Mouse (Mus musculus): ENCODE measurements around the gene Vps11. TPM values are rescaled to one million over a fixed set of nuclear protein-coding genes. Genes with fewer than 3 reads are reported as not detected.

Gene Vps11
- polyA plus RNA-seq, 2 experiments: 9.7 to 11.5 TPM

DNA sequence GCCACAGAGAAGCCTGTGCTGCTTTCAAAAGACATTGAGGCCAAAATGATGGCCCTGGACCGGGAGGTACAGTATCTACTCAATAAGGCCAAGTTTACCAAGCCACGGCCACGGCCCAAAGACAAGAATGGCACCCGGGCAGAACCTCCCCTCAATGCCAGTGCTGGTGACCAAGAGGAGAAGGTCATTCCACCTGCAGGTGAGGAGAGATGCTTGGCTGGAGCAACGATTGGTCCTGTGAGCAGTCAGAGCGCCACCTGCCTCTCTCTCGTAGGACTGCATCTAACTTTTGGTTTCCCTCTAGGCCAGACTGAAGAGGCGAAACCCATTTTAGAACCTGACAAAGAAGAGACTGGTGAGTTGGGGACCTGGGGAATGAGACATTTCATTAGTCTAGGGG is 27.8 kb upstream of the Vps11 start:
- H3K27ac ChIP-seq: no peak overlapping the region
- 50% methylated on average over 8 of the region's 8 CpGs for WGBS (ENCODE audit: insufficient replicate concordance)
- ATAC-seq (ENCODE audit: insufficient read depth) (no peak), DNase-seq (ENCODE audit: low read depth in 3 of 3, low spot score in 3 of 3) (no peak)
- H3K4me1 ChIP-seq (replicated peaks; ENCODE audit: control insufficient read depth in 2 of 2, insufficient read depth in 2 of 2, low read length in 1 of 2): no peaks in the 10 kb centered on the region
- no peaks in the 10 kb centered on the region for H3K9me3 ChIP-seq (ENCODE audit: control insufficient read depth, low read length)
- H3K9ac ChIP-seq (replicated peaks): no peak overlapping the region
- no peak overlapping the region for H3K4me2 ChIP-seq (ENCODE audit: low read depth)
- H3K36me3 ChIP-seq (replicated peaks; ENCODE audit: control insufficient read depth, insufficient read depth, low read depth): peaks cover 38% of the 10 kb centered on the region
- H3K27me3 ChIP-seq (ENCODE audit: control insufficient read depth, insufficient read depth, low read length): no peaks in the 10 kb centered on the region
- no peak overlapping the region for H3K4me3 ChIP-seq (ENCODE audit: insufficient read depth in 1 of 2, low read depth in 2 of 2, low read length in 2 of 2)
- TF ChIP-seq EP300 (IDR thresholded peaks at IDR 0.05; ENCODE audit: low read depth) (no peak), CTCF (IDR thresholded peaks at IDR 0.05; ENCODE audit: low read depth) (peak; percentile 91)

GRCm38 (mm10) chr9:44387221-44387620 is 25.8 kb upstream of the Vps11 start:
- Histone ChIP-seq H3K27me3 (ENCODE audit: control insufficient read depth, insufficient read depth, low read length) (no peaks in the 10 kb centered on the region), H3K9me3 (ENCODE audit: control insufficient read depth, low read length) (no peaks in the 10 kb centered on the region), H3K36me3 (replicated peaks; ENCODE audit: control insufficient read depth, insufficient read depth, low read depth) (peaks cover 51% of the 10 kb centered on the region), H3K4me1 (replicated peaks; ENCODE audit: control insufficient read depth in 2 of 2, insufficient read depth in 2 of 2, low read length in 1 of 2) (no peaks in the 10 kb centered on the region), H3K4me2 (ENCODE audit: low read depth) (no peak overlapping the region), H3K27ac (no peak overlapping the region), H3K9ac (replicated peaks) (no peak overlapping the region), H3K4me3 (ENCODE audit: insufficient read depth in 1 of 2, low read depth in 2 of 2, low read length in 2 of 2) (no peak overlapping the region)
- WGBS (ENCODE audit: insufficient replicate concordance): 69% methylated on average over 3 of the region's 3 CpGs
- no peak for DNase-seq (ENCODE audit: low read depth in 3 of 3, low spot score in 3 of 3)
- ATAC-seq (ENCODE audit: insufficient read depth): no peak
- no peak for TF ChIP-seq CTCF (IDR thresholded peaks at IDR 0.05; ENCODE audit: low read depth)
- no peak for TF ChIP-seq EP300 (IDR thresholded peaks at IDR 0.05; ENCODE audit: low read depth)

- Histone ChIP-seq H3K27ac (no peak overlapping the region), H3K9ac (replicated peaks) (no peak overlapping the region), H3K27me3 (ENCODE audit: control insufficient read depth, insufficient read depth, low read length) (no peaks in the 10 kb centered on the region), H3K36me3 (replicated peaks; ENCODE audit: control insufficient read depth, insufficient read depth, low read depth) (peaks cover 61% of the 10 kb centered on the region), H3K4me3 (ENCODE audit: insufficient read depth in 1 of 2, low read depth in 2 of 2, low read length in 2 of 2) (no peak overlapping the region), H3K9me3 (ENCODE audit: control insufficient read depth, low read length) (no peaks in the 10 kb centered on the region), H3K4me2 (ENCODE audit: low read depth) (no peak overlapping the region), H3K4me1 (replicated peaks; ENCODE audit: control insufficient read depth in 2 of 2, insufficient read depth in 2 of 2, low read length in 1 of 2) (peaks cover 9 to 10% of the 10 kb centered on the region in 2 experiments)
- 88% methylated on average over 13 of the region's 13 CpGs for WGBS (ENCODE audit: insufficient replicate concordance)
- ATAC-seq (ENCODE audit: insufficient read depth) (no peak), DNase-seq (ENCODE audit: low read depth in 3 of 3, low spot score in 3 of 3) (no peak)
- TF ChIP-seq EP300 (IDR thresholded peaks at IDR 0.05; ENCODE audit: low read depth) (no peak), CTCF (IDR thresholded peaks at IDR 0.05; ENCODE audit: low read depth) (no peak)
Observed at GRCm38 (mm10) chr9:44384596-44384995, 23.1 kb upstream of the Vps11 start.

GRCm38 (mm10) chr9:44379862-44380261 is 18.4 kb upstream of the Vps11 start:
- Histone ChIP-seq H3K36me3 (replicated peaks; ENCODE audit: control insufficient read depth, insufficient read depth, low read depth) (peaks cover 32% of the 10 kb centered on the region), H3K9me3 (ENCODE audit: control insufficient read depth, low read length) (no peaks in the 10 kb centered on the region), H3K4me1 (replicated peaks; ENCODE audit: control insufficient read depth in 2 of 2, insufficient read depth in 2 of 2, low read length in 1 of 2) (peaks cover 15 to 18% of the 10 kb centered on the region in 2 experiments), H3K27me3 (ENCODE audit: control insufficient read depth, insufficient read depth, low read length) (no peaks in the 10 kb centered on the region), H3K4me3 (ENCODE audit: insufficient read depth in 1 of 2, low read depth in 2 of 2, low read length in 2 of 2) (peak overlapping the region; percentile 82 to 92), H3K27ac (peak overlapping the region; percentile 68), H3K4me2 (ENCODE audit: low read depth) (peak overlapping the region; percentile 99), H3K9ac (replicated peaks) (peak overlapping the region; percentile 90)
- DNase-seq (ENCODE audit: low read depth in 3 of 3, low spot score in 3 of 3) (no peak), ATAC-seq (ENCODE audit: insufficient read depth) (peak; percentile 11; the same call in 1 of the 2 replicates)
- 7% methylated on average over 15 of the region's 15 CpGs for WGBS (ENCODE audit: insufficient replicate concordance)
- TF ChIP-seq EP300 (IDR thresholded peaks at IDR 0.05; ENCODE audit: low read depth): no peak
- TF ChIP-seq CTCF (IDR thresholded peaks at IDR 0.05; ENCODE audit: low read depth): no peak

DNA sequence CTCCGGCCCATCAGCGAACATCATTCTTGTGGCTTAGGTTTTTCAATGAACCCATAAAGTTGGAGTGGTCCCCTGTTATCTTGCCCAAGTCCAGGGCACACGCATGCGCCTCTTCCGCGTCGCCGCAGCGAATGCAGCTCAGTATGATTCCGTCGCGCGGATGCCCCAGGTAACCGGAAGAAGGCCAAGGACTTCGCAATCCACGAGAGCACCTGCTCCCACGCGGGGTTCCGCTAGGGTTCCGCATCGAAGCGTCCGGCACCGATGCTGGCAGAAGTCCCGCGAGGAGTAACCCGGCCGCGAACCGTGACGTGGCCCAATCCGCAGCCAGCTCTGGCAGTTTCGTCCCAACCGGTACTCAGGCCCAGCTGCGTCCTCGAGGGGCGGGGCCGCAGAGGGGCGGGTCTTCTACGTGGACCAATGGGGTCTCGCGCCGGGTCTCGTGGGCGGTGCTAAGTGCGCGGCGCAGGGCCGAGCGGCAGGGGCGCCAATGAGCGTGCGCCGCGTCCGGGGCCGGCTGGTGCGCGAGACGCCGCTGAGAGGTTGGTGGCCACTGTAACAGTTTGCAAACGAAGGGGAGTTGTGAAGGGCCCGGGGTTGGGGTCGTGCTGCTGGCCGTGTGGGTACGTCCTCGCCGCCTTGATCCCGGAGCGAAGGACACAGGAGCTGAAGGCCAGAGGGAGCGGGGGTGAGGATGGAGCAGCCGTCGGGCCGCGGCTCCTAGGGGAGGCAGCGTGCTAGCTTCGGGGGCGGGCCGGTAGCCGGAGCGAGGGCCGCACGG is 17.8 kb upstream of the Vps11 start, which contains the start of gene Hyou1:
Hyou1 (plus strand) TSS at position 437 of the 781 bp plus-strand sequence.
- Histone ChIP-seq H3K36me3 (replicated peaks; ENCODE audit: control insufficient read depth, insufficient read depth, low read depth) (peaks cover 27% of the 10 kb centered on the region), H3K9me3 (ENCODE audit: control insufficient read depth, low read length) (no peaks in the 10 kb centered on the region), H3K4me3 (ENCODE audit: insufficient read depth in 1 of 2, low read depth in 2 of 2, low read length in 2 of 2) (peak within 1 kb of the TSS; percentile 82 to 92), H3K9ac (replicated peaks) (peak within 1 kb of the TSS; percentile 90), H3K27ac (peak within 1 kb of the TSS; percentile 86), H3K4me1 (replicated peaks; ENCODE audit: control insufficient read depth in 2 of 2, insufficient read depth in 2 of 2, low read length in 1 of 2) (peaks cover 15 to 18% of the 10 kb centered on the region in 2 experiments), H3K4me2 (ENCODE audit: low read depth) (peak within 1 kb of the TSS; percentile 99), H3K27me3 (ENCODE audit: control insufficient read depth, insufficient read depth, low read length) (no peaks in the 10 kb centered on the region)
- DNase-seq (ENCODE audit: low read depth in 3 of 3, low spot score in 3 of 3) (peak; percentile 93 to 94 (median 93)), ATAC-seq (ENCODE audit: insufficient read depth) (peak; percentile 94)
- TF ChIP-seq EP300 (IDR thresholded peaks at IDR 0.05; ENCODE audit: low read depth): 0 out of 2 replicates have a peak, but pooled peaks have one; percentile 17
- TF ChIP-seq CTCF (IDR thresholded peaks at IDR 0.05; ENCODE audit: low read depth): peak; percentile 35; the same call in 1 of the 2 replicates
- WGBS (ENCODE audit: insufficient replicate concordance): under 1% methylated on average over 83 of the region's 83 CpGs
